Mouse (Mus musculus) liver, embryonic 11.5 days (tissue): ENCODE data around the gene BC052040. TPM values are rescaled to one million over a fixed set of nuclear protein-coding genes. Genes with fewer than 3 reads are reported as not detected.

Source experiments
- ATAC-seq: fragments of 200-750 bp; cut with Nextera tagmentation; replicated peaks from 2 replicates; pipeline ENCODE4 v1.8.0; 2017; ENCODE audit warnings: moderate number of reproducible peaks, mild to moderate bottlenecking, moderate TSS enrichment, moderate library complexity; ENCODE audit not compliant: low FRiP score
- DNase-seq: peaks from one replicate; pipeline ENCODE4 v3.0.0-alpha.2; 2017; ENCODE audit warnings: low spot score
- H3K27ac ChIP-seq: fragments of 300-500 bp; sonication (generic); 2 replicates; pipeline ENCODE4 v1.5.1; 2014; ENCODE audit warnings: mild to moderate bottlenecking, low read depth, low read length, control low read depth
- H3K27me3 ChIP-seq: fragments of 300-500 bp; sonication (generic); replicated peaks from 2 replicates; pipeline ENCODE4 v1.6.1; 2014; ENCODE audit warnings: low read length, mixed read lengths; ENCODE audit not compliant: control insufficient read depth, insufficient read depth
- H3K36me3 ChIP-seq: fragments of 300-500 bp; sonication (generic); 2 replicates; pipeline ENCODE4 v1.6.1; 2014; ENCODE audit warnings: mild to moderate bottlenecking, low read length, moderate library complexity, mixed read lengths; ENCODE audit not compliant: control insufficient read depth, insufficient read depth
- H3K4me1 ChIP-seq: fragments of 300-500 bp; sonication (generic); replicated peaks from 2 replicates; pipeline ENCODE4 v1.6.1; 2014; ENCODE audit warnings: low read length, mixed read lengths; ENCODE audit not compliant: control insufficient read depth, insufficient read depth
- H3K4me2 ChIP-seq: fragments of 300-500 bp; sonication (generic); 2 replicates; pipeline ENCODE4 v1.6.1; 2014; ENCODE audit warnings: mild to moderate bottlenecking, control low read depth, moderate library complexity
- H3K4me3 ChIP-seq: fragments of 300-500 bp; sonication (generic); 2 replicates; pipeline ENCODE4 v1.5.1; 2014; ENCODE audit warnings: low read depth, low read length, control low read depth
- H3K9ac ChIP-seq: fragments of 300-500 bp; sonication (generic); 2 replicates; pipeline ENCODE4 v1.6.1; 2014; ENCODE audit warnings: low read depth, low read length, control low read depth
- H3K9me3 ChIP-seq: fragments of 300-500 bp; sonication (generic); 2 replicates; pipeline ENCODE4 v1.6.1; 2016; ENCODE audit warnings: low read length, inconsistent platforms, mixed read lengths; ENCODE audit not compliant: control insufficient read depth
- WGBS: fragments of 180-500 bp; shearing (Covaris S2); extraction: QIAGEN DNeasy Blood & Tissue Kit; methylation state at CpG from one replicate; pipeline ENCODE4 v1.1.7; 2014; 5-methylcytosine and 5-hydroxymethylcytosine counted together
- polyA plus RNA-seq: library from polyadenylated mRNA; unstranded; fragments of >200 nt; fragmentation: Nextera tagmentation; extraction: Ambion mirVana; gene quantifications from 2 replicates; pipeline ENCODE4 v1.2.1, GENCODE M21; 2014

Gene BC052040
- polyA plus RNA-seq, 1 experiment from 2014 or later = 13.9 TPM

- Histone ChIP-seq H3K4me3 (no peak overlapping the region), H3K9ac (no peak overlapping the region), H3K27me3 (no peaks in the 10 kb centered on the region), H3K27ac (no peak overlapping the region), H3K36me3 (no peaks in the 10 kb centered on the region), H3K4me1 (peaks cover 3% of the 10 kb centered on the region; the same call in 1 of the 2 replicates), H3K4me2 (no peak overlapping the region), H3K9me3 (no peaks in the 10 kb centered on the region)
- ATAC-seq (no peak), DNase-seq (no peak)
- 71% methylated on average over 5 of the region's 5 CpGs for WGBS
These were observed 192.8 kb downstream of the BC052040 start for GRCm38 (mm10) chr2:115774153-115774908.

- ATAC-seq = no peak
- DNase-seq = no peak
- H3K36me3 ChIP-seq = no peaks in the 10 kb centered on the region
- 54% methylated on average over 8 of the region's 8 CpGs for WGBS
- no peak overlapping the region for H3K4me2 ChIP-seq
- no peak overlapping the region for H3K4me3 ChIP-seq
- no peaks in the 10 kb centered on the region for H3K9me3 ChIP-seq
- H3K27me3 ChIP-seq = no peaks in the 10 kb centered on the region
- H3K4me1 ChIP-seq = peaks cover 3% of the 10 kb centered on the region; the same call in 1 of the 2 replicates
- H3K9ac ChIP-seq = no peak overlapping the region
- H3K27ac ChIP-seq = no peak overlapping the region
These were observed 194.1 kb downstream of the BC052040 start for GRCm38 (mm10) chr2:115775488-115776217.

GRCm38 (mm10) chr2:115776924-115777860 is 195.7 kb downstream of the BC052040 start:
- 54% methylated on average over 17 of the region's 17 CpGs for WGBS
- no peaks in the 10 kb centered on the region for H3K9me3 ChIP-seq
- H3K27ac ChIP-seq = no peak overlapping the region; the same call in 1 of the 2 replicates
- no peak; the same call in 1 of the 2 replicates for ATAC-seq
- no peak overlapping the region for H3K4me3 ChIP-seq
- no peak overlapping the region for H3K9ac ChIP-seq
- H3K4me1 ChIP-seq = peaks cover 3% of the 10 kb centered on the region; the same call in 1 of the 2 replicates
- no peaks in the 10 kb centered on the region for H3K27me3 ChIP-seq
- no peak for DNase-seq
- H3K36me3 ChIP-seq = no peaks in the 10 kb centered on the region
- H3K4me2 ChIP-seq = no peak overlapping the region

GRCm38 (mm10) chr2:115780546-115781011 is 199.1 kb downstream of the BC052040 start:
- 67% methylated on average over 5 of the region's 5 CpGs for WGBS
- Histone ChIP-seq H3K9me3 (no peaks in the 10 kb centered on the region), H3K27ac (no peak overlapping the region), H3K36me3 (no peaks in the 10 kb centered on the region), H3K9ac (no peak overlapping the region), H3K27me3 (no peaks in the 10 kb centered on the region), H3K4me1 (peaks cover 3% of the 10 kb centered on the region; the same call in 1 of the 2 replicates), H3K4me2 (no peak overlapping the region), H3K4me3 (no peak overlapping the region)
- ATAC-seq = no peak
- no peak for DNase-seq

- Histone ChIP-seq H3K4me3 (no peak overlapping the region), H3K4me2 (no peak overlapping the region), H3K9me3 (no peaks in the 10 kb centered on the region), H3K27me3 (no peaks in the 10 kb centered on the region), H3K9ac (no peak overlapping the region), H3K27ac (no peak overlapping the region), H3K4me1 (no peaks in the 10 kb centered on the region; the same call in 1 of the 2 replicates), H3K36me3 (no peaks in the 10 kb centered on the region)
- no peak for ATAC-seq
- DNase-seq = no peak
- WGBS = 40% methylated on average over 6 of the region's 6 CpGs
These were observed 204.2 kb downstream of the BC052040 start for GRCm38 (mm10) chr2:115785687-115786086.

- Histone ChIP-seq H3K27ac (no peak overlapping the region), H3K9me3 (no peaks in the 10 kb centered on the region), H3K4me1 (no peaks in the 10 kb centered on the region), H3K4me3 (no peak overlapping the region), H3K9ac (no peak overlapping the region), H3K27me3 (no peaks in the 10 kb centered on the region), H3K4me2 (no peak overlapping the region), H3K36me3 (no peaks in the 10 kb centered on the region)
- no peak for ATAC-seq
- WGBS = 69% methylated on average over 6 of the region's 6 CpGs
- no peak for DNase-seq
These were observed 217.3 kb downstream of the BC052040 start for GRCm38 (mm10) chr2:115798839-115799238.

GRCm38 (mm10) chr2:115808376-115808775 is 226.9 kb downstream of the BC052040 start:
- DNase-seq (no peak), ATAC-seq (no peak)
- Histone ChIP-seq H3K36me3 (no peaks in the 10 kb centered on the region), H3K27me3 (no peaks in the 10 kb centered on the region), H3K27ac (no peak overlapping the region), H3K4me1 (no peaks in the 10 kb centered on the region), H3K9me3 (no peaks in the 10 kb centered on the region), H3K4me2 (no peak overlapping the region), H3K9ac (no peak overlapping the region), H3K4me3 (no peak overlapping the region)
- 53% methylated on average over 4 of the region's 4 CpGs for WGBS

GRCm38 (mm10) chr2:115813316-115813715 is 231.8 kb downstream of the BC052040 start:
- Histone ChIP-seq H3K36me3 (no peaks in the 10 kb centered on the region), H3K9ac (no peak overlapping the region), H3K27ac (no peak overlapping the region), H3K4me2 (no peak overlapping the region), H3K4me1 (no peaks in the 10 kb centered on the region), H3K4me3 (no peak overlapping the region), H3K27me3 (no peaks in the 10 kb centered on the region), H3K9me3 (peaks cover 2% of the 10 kb centered on the region; the same call in 1 of the 2 replicates)
- no peak for ATAC-seq
- DNase-seq = no peak
- 43% methylated on average over 11 of the region's 11 CpGs for WGBS
